Mouse (Mus musculus) brain, adult 2 months (tissue): ENCODE results near the gene Mettl17.
A peak's percentile ranks its signal among the peaks of the same experiment; 100 is the strongest.
"Not testable (repeated sequence)": the region's sequence is repeated elsewhere in the genome, so short reads cannot be mapped to it uniquely, and the experiment has no call there.

Experiments
- DNase-seq: peaks from one replicate; pipeline ENCODE4 v3.0.0; 2011; ENCODE audit warnings: low read depth, low spot score

Mettl17 gene

GRCm38 (mm10) chr14:51884598-51885331 is at the start of gene Mettl17:
Gene Mettl17, plus strand, starts transcription at chr14:51884842.
- peak; percentile 99 for DNase-seq

GRCm38 (mm10) chr14:51838480-51838879 is 46.2 kb upstream of the Mettl17 start:
- not testable (repeated sequence) for DNase-seq

DNA sequence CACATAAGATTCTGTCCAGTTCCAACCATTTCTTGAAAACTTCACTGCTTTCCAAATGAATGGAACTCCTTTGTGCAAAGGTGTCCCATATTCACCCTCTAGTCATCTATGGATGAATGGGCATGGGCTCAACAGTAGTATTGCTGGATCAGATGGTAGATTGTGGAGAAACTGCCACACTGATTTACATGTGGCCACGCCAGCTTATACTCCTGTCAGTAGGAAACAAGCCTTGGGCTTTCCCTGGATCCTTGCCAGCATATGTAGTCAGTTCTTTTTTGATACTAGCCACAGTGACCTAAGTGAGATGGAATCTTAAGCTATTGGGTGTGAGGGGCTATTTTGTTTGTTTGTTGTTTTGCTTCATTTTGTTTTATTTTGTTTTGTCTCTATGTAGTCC is 42.4 kb upstream of the Mettl17 start:
- no peak for DNase-seq

- no peak for DNase-seq
These were observed 41.9 kb upstream of the Mettl17 start for GRCm38 (mm10) chr14:51842781-51843180.

DNA sequence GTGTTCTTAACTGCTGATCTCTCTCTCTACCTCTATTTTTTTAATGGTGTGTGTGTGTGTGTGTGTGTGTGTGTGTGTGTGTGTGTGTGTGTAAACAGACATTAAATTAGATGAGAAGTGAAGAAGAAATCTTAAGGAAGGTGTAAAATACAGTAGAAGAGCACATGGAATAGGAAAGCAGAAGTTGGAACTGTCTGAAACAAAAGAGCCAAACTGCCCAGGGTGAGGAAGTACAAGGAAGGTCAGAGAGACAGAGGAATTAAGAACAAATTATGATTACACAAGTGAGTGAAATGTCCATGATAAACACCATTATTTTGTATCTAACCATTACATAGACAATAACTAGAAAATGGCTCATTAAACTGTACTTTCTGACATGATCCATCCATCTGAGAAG is 40.8 kb upstream of the Mettl17 start:
- no peak for DNase-seq

GRCm38 (mm10) chr14:51846566-51846965 is 38.1 kb upstream of the Mettl17 start:
- no peak for DNase-seq

DNA sequence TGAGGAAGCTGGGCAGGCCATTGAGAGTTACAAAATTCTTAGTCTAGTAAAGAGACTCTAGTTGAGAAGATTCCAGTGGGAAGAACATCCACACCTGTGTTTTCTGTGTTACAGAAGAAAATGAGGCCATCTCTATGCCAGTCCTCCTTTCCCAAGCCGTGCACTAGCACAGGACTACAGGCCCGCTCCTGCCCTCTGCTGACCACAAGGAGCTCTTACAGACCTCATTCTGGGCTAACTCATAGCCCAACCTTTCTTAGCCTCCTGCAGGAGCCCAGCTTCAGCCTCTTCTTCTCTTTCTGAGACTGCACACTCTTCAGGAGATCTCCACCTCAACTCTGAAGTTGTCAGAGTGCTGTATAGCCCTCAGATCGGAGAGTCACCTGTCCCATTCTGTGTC is 33.6 kb upstream of the Mettl17 start:
- DNase-seq = not testable (repeated sequence)

GRCm38 (mm10) chr14:51853399-51853798 is 31.2 kb upstream of the Mettl17 start, which contains the start of gene Ear6:
Gene Ear6, plus strand, starts transcription at chr14:51853699.
- no peak for DNase-seq

GRCm38 (mm10) chr14:51855280-51855679 is 29.4 kb upstream of the Mettl17 start:
- not testable (repeated sequence) for DNase-seq

- peak; percentile 17 for DNase-seq
These were observed 21.0 kb upstream of the Mettl17 start for GRCm38 (mm10) chr14:51863603-51864002.

GRCm38 (mm10) chr14:51870756-51871155 is 13.9 kb upstream of the Mettl17 start:
- DNase-seq = no peak

GRCm38 (mm10) chr14:51871741-51872140 is 12.9 kb upstream of the Mettl17 start:
- peak; percentile 15 for DNase-seq

GRCm38 (mm10) chr14:51877517-51877916 is 7.1 kb upstream of the Mettl17 start:
- DNase-seq = peak; percentile 8

GRCm38 (mm10) chr14:51883527-51884030 is 1.1 kb upstream of the Mettl17 start:
- peak; percentile 88 for DNase-seq

- no peak for DNase-seq
These were observed 554 bp upstream of the Mettl17 start for GRCm38 (mm10) chr14:51884031-51884544.

GRCm38 (mm10) chr14:51886051-51886450 is 1.4 kb downstream of the Mettl17 start:
- no peak for DNase-seq

- peak; percentile 16 for DNase-seq
These were observed 5.2 kb downstream of the Mettl17 start for GRCm38 (mm10) chr14:51889833-51890232.

GRCm38 (mm10) chr14:51892191-51892939 is 7.7 kb downstream of the Mettl17 start, which contains the start of gene Slc39a2:
Gene Slc39a2, plus strand, starts transcription at chr14:51892889.
- no peak for DNase-seq

DNA sequence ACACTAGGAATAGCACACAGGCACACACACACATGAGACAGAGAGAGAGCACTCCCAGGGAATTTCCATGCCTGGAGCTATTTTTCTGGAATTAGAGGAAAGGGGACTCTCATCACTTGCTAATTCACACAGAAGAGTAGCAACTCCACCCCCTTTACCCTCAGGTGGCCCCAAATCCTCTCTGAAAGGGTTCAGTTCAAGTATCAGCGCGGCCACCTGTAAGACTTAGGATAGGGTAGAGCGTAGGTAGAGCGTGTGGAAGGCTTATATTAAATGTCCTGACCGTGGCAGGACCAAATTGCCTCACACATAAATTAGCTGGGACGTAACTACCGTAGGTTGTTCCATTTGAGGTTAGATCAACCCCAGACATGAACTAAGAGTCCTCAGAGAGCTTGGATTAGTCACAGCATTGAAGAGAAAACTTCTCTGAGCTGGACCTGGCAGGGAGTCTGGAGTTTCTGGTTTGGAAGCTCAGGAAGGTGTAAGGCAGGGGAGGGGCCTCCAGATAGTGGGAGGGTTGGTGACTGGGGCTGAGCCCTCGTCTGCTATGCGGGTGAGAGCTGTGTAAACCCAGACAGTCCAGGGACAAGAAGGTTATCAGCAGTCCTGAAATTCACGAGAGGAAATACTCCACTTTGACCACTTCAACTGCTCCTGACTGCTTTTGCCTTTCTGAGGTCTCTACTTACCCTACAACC is 8.6 kb downstream of the Mettl17 start:
- DNase-seq = no peak

DNA sequence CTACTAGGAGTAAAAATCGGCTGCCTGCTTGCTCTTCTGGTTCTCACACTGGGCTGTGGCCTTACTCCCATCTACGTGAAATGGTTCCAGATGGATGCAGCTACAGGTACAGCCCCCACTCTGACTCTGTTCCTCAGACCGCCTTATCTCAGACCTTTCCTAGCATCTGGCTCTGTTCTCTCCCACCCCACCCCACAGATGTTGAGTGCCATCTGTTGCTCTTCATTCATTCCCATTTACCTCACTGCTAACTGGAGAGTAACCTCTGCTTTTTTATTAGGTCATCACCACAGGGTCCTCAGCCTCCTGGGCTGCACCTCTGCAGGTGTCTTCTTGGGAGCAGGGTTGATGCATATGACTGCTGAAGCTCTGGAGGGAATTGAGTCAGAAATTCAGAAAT is 9.2 kb downstream of the Mettl17 start:
- DNase-seq = no peak

DNA sequence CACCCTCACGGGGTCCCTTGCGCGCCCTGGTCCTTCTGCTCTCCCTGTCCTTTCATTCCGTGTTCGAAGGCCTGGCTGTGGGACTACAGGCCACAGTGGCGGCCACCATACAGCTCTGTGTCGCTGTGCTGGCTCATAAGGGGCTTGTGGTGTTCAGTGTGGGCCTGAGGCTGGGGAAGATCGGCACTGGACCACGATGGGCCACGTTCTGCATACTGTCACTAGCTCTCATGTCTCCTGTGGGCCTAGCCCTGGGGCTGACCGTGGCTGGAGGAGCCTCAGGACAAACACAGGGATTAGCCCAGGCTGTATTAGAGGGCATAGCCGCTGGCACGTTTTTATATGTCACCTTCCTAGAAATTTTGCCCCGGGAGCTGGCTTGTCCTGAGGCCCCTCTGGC is 10.4 kb downstream of the Mettl17 start:
- no peak for DNase-seq

- peak; percentile 26 for DNase-seq
These were observed 11.4 kb downstream of the Mettl17 start for GRCm38 (mm10) chr14:51896019-51896418.
